Mouse (Mus musculus) kidney, adult 2 months (tissue): ENCODE results near the gene Metrnl.

ENCODE experiments used
- CTCF ChIP-seq: fragments of 200-500 bp; conservative IDR thresholded peaks from 2 replicates; pipeline ENCODE4 v1.5.1; 2011; ENCODE audit warnings: low read depth, mild to moderate bottlenecking, control low read depth, low read length, moderate library complexity, mixed read lengths; ENCODE audit not compliant: insufficient read depth, insufficient read length
- POLR2A ChIP-seq: fragments of 200-500 bp; IDR thresholded peaks from one replicate; pipeline ENCODE4 v1.6.1; 2011; ENCODE audit warnings: low read depth, low read length, control low read depth

DNA sequence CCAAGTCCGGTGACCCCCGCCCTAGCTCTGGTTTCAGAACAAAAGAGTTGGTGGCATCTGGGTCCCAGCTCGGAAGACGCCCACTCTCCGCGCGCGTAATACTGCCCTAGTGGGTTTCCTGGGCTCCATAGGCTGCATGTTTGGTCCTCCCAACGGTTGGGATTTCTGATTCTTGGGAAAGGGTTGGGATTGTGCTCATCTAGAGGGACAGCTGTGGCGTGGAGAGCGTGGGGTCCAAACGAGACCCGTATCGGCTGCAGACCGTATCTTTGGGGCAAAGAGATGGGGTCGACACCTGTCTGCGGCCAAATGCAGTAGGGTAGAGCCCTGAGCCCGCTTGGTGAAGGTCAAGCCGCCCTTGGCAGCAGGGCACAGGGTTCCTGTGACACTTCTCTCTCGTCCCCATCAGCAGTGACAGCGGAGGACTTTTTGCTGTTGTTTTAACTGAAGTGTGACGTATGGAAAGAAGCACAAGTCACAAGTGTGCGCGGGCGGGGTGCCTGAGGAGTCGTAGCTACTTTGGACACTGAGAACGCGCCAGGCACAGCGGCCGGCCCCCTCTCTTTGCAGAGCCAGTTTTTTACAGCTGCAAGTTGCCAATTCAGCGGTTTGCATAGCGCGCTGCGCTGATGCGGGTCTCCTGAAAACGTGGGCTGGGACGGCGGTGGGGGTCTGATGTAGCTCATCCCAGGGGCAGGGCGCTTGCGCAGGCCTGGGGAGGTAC, 1.7 kb downstream of the Metrnl start:
- TF ChIP-seq POLR2A (no peak), CTCF (no peak)
